ENCODE assay signal across 9 mouse cellular contexts in the genomic region with DNA sequence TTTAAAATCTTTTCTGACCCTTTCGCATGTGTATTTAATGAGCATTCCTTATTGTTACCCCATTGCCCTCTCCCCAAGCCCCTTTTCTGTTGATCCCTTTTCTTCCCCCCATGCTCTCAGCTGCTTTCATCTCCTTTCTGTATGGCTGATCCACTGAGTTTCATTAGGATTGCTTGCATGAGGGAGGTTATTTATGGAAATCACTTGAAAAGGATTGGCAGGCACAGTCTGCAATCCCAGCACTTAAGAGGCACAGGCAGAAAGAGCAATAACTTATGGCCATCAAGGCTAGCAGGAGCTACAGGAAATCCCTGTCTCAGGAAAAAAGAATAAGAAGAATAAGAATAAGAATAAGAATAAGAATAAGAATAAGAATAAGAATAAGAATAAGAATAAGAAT.
"Had no signal": no experiment of that assay in that cellular context is flagged by ENCODE, and none has a peak within 500 bp of the region (broad histone marks: within the 10 kb centered on the region; RNA-seq: fewer than 3 reads in every experiment).

No protein-coding gene starts in this region.

- H3K4me1 ChIP-seq: limb, embryonic 13.5 days; midbrain, embryonic 12.5 days had no signal

- H3K9me3 ChIP-seq: limb, embryonic 13.5 days; midbrain, embryonic 12.5 days had no signal

- H3K4me2 ChIP-seq: limb, embryonic 13.5 days; midbrain, embryonic 12.5 days had no signal

- H3K4me3 ChIP-seq: limb, embryonic 13.5 days; midbrain, embryonic 12.5 days had no signal

- H3K27me3 ChIP-seq: limb, embryonic 13.5 days; midbrain, embryonic 12.5 days had no signal

- H3K36me3 ChIP-seq: limb, embryonic 13.5 days; midbrain, embryonic 12.5 days had no signal

- DNase-seq: kidney, postnatal 36 days; left cerebral cortex, postnatal 4 days; lung, adult 18-20 months; right cerebral cortex, postnatal 14 days; thymus, postnatal 4 days had no signal

- H3K9ac ChIP-seq: limb, embryonic 13.5 days; liver, embryonic 14.5 days; midbrain, embryonic 12.5 days had no signal

- H3K27ac ChIP-seq: kidney, postnatal 0 days; limb, embryonic 13.5 days; liver, embryonic 14.5 days; midbrain, embryonic 12.5 days had no signal
